Mouse (Mus musculus) heart, embryonic 14.5 days (tissue): ENCODE data around the gene Ccnyl1. TPM values are rescaled to one million over a fixed set of nuclear protein-coding genes. Genes with fewer than 3 reads are reported as not detected.

Source experiments
- ATAC-seq: fragments of 200-750 bp; cut with Nextera tagmentation; 2 replicates; pipeline ENCODE4 v1.8.0; 2017; ENCODE audit warnings: low read depth, moderate TSS enrichment; ENCODE audit not compliant: insufficient number of reproducible peaks, insufficient read depth, low FRiP score
- H3K27ac ChIP-seq, 2 experiments: fragments of 200-500 bp in 1 of 2; fragments of 300-500 bp in 1 of 2; sonication (generic) in 1 of 2; replicated peaks in 1 of 2; 2 replicates each; pipeline ENCODE4 v1.5.1; 2012 to 2014; ENCODE audit warnings: low read depth in 2 of 2, low read length in 2 of 2, control low read depth in 1 of 2, mild to moderate bottlenecking in 1 of 2, mixed read lengths in 1 of 2; ENCODE audit not compliant: control insufficient read depth in 1 of 2, insufficient read depth in 1 of 2
- H3K27me3 ChIP-seq: fragments of 300-500 bp; sonication (generic); 2 replicates; pipeline ENCODE4 v1.6.1; 2014; ENCODE audit warnings: mild to moderate bottlenecking, low read length, control low read depth; ENCODE audit not compliant: control insufficient read depth, insufficient read depth
- H3K36me3 ChIP-seq: fragments of 300-500 bp; sonication (generic); 2 replicates; pipeline ENCODE4 v1.6.1; 2014; ENCODE audit warnings: mild to moderate bottlenecking, control low read depth, low read length, mixed read lengths; ENCODE audit not compliant: control insufficient read depth, insufficient read depth
- H3K4me1 ChIP-seq, 2 experiments: fragments of 200-500 bp in 1 of 2; fragments of 300-500 bp in 1 of 2; sonication (generic) in 1 of 2; 2 replicates each; pipeline ENCODE4 v1.6.1; 2012 to 2014; ENCODE audit warnings: low read length in 2 of 2, control low read depth in 1 of 2, mixed read lengths in 1 of 2; ENCODE audit not compliant: control insufficient read depth in 2 of 2, insufficient read depth in 2 of 2
- H3K4me2 ChIP-seq: fragments of 300-500 bp; sonication (generic); 2 replicates; pipeline ENCODE4 v1.6.1; 2014; ENCODE audit warnings: mild to moderate bottlenecking, low read length
- H3K4me3 ChIP-seq, 2 experiments: fragments of 200-500 bp in 1 of 2; fragments of 300-500 bp in 1 of 2; sonication (generic) in 1 of 2; 2 replicates each; pipeline ENCODE4 v1.5.1; 2012 to 2014; ENCODE audit warnings: low read length in 2 of 2, mild to moderate bottlenecking in 2 of 2, control low read depth in 1 of 2, low read depth in 1 of 2, moderate library complexity in 1 of 2; ENCODE audit not compliant: control insufficient read depth in 1 of 2, insufficient read depth in 1 of 2
- H3K9ac ChIP-seq: fragments of 300-500 bp; sonication (generic); 2 replicates; pipeline ENCODE4 v1.6.1; 2014; ENCODE audit warnings: mild to moderate bottlenecking, low read length
- H3K9me3 ChIP-seq: fragments of 300-500 bp; sonication (generic); 2 replicates; pipeline ENCODE4 v1.6.1; 2016; ENCODE audit warnings: low read length, control low read depth; ENCODE audit not compliant: control insufficient read depth
- WGBS: fragments of 180-500 bp; shearing (Covaris S2); extraction: QIAGEN DNeasy Blood & Tissue Kit; methylation state at CpG from one replicate; pipeline ENCODE4 v1.1.7; 2014; 5-methylcytosine and 5-hydroxymethylcytosine counted together
- polyA plus RNA-seq: library from polyadenylated mRNA; unstranded; fragments of >200 nt; fragmentation: Nextera tagmentation; extraction: Ambion mirVana; gene quantifications from 2 replicates; pipeline ENCODE4 v1.2.1, GENCODE M21; 2014

The Ccnyl1 gene
- polyA plus RNA-seq, 1 experiment from 2014 or later, result 6.7 TPM

- Histone ChIP-seq H3K4me2 (no peak overlapping the region), H3K4me3 (no peak overlapping the region), H3K4me1 (peaks cover 6 to 30% of the 10 kb centered on the region in 2 experiments), H3K9ac (no peak overlapping the region), H3K9me3 (no peaks in the 10 kb centered on the region), H3K27me3 (no peaks in the 10 kb centered on the region), H3K27ac (no peak overlapping the region), H3K36me3 (peaks cover 55% of the 10 kb centered on the region)
- no peak for ATAC-seq
These were observed 27.2 kb downstream of the Ccnyl1 start for GRCm38 (mm10) chr1:64717504-64717903.

GRCm38 (mm10) chr1:64721034-64721587 lies 30.9 kb downstream of the Ccnyl1 start:
- no peak overlapping the region for H3K9ac ChIP-seq
- peaks cover 54% of the 10 kb centered on the region for H3K36me3 ChIP-seq
- no peaks in the 10 kb centered on the region for H3K9me3 ChIP-seq
- H3K4me2 ChIP-seq, result no peak overlapping the region
- H3K4me1 ChIP-seq, result peaks cover 3 to 20% of the 10 kb centered on the region in 2 experiments
- no peaks in the 10 kb centered on the region for H3K27me3 ChIP-seq
- no peak overlapping the region for H3K27ac ChIP-seq
- WGBS, result 65% methylated on average over 10 of the region's 10 CpGs
- no peak overlapping the region for H3K4me3 ChIP-seq
- no peak for ATAC-seq

GRCm38 (mm10) chr1:64730046-64730445 lies 39.8 kb downstream of the Ccnyl1 start:
- no peak overlapping the region for H3K9ac ChIP-seq
- H3K4me2 ChIP-seq, result no peak overlapping the region
- peaks cover 11 to 24% of the 10 kb centered on the region in 2 experiments for H3K4me1 ChIP-seq
- H3K9me3 ChIP-seq, result no peaks in the 10 kb centered on the region
- H3K36me3 ChIP-seq, result peaks cover 6% of the 10 kb centered on the region
- H3K4me3 ChIP-seq, result no peak overlapping the region
- ATAC-seq, result no peak
- H3K27ac ChIP-seq, result no peak overlapping the region
- H3K27me3 ChIP-seq, result peaks cover 3% of the 10 kb centered on the region; the same call in 1 of the 2 replicates
- WGBS, result 69% methylated on average over 4 of the region's 4 CpGs

- WGBS, result 70% methylated on average over 16 of the region's 16 CpGs
- ATAC-seq, result no peak
- no peak overlapping the region for H3K4me2 ChIP-seq
- H3K36me3 ChIP-seq, result no peaks in the 10 kb centered on the region; the same call in 1 of the 2 replicates
- peaks cover 20 to 36% of the 10 kb centered on the region in 2 experiments for H3K4me1 ChIP-seq
- no peak overlapping the region for H3K27ac ChIP-seq
- no peak overlapping the region for H3K9ac ChIP-seq
- peaks cover 9% of the 10 kb centered on the region for H3K27me3 ChIP-seq
- H3K9me3 ChIP-seq, result no peaks in the 10 kb centered on the region
- no peak overlapping the region for H3K4me3 ChIP-seq
These were observed 41.2 kb downstream of the Ccnyl1 start for GRCm38 (mm10) chr1:64731341-64732020.

- ATAC-seq, result no peak
- peaks cover 20 to 36% of the 10 kb centered on the region in 2 experiments for H3K4me1 ChIP-seq
- 0 out of 2 replicates have a peak overlapping the region, but pooled peaks have one; percentile 18 for H3K9ac ChIP-seq
- WGBS, result 34% methylated on average over 10 of the region's 10 CpGs
- H3K4me3 ChIP-seq, result no peak overlapping the region
- H3K36me3 ChIP-seq, result no peaks in the 10 kb centered on the region; the same call in 1 of the 2 replicates
- peaks cover 9% of the 10 kb centered on the region for H3K27me3 ChIP-seq
- peak overlapping the region; percentile 32 for H3K4me2 ChIP-seq
- no peaks in the 10 kb centered on the region for H3K9me3 ChIP-seq
- H3K27ac ChIP-seq, result no peak overlapping the region
These were observed 41.9 kb downstream of the Ccnyl1 start for GRCm38 (mm10) chr1:64732161-64732560.

- no peaks in the 10 kb centered on the region; the same call in 1 of the 2 replicates for H3K36me3 ChIP-seq
- no peak overlapping the region for H3K4me2 ChIP-seq
- peaks cover 20 to 36% of the 10 kb centered on the region in 2 experiments for H3K4me1 ChIP-seq
- no peak overlapping the region for H3K9ac ChIP-seq
- no peak for ATAC-seq
- H3K27me3 ChIP-seq, result peaks cover 9% of the 10 kb centered on the region
- H3K9me3 ChIP-seq, result no peaks in the 10 kb centered on the region
- no peak overlapping the region for H3K4me3 ChIP-seq
- WGBS, result 65% methylated on average over 7 of the region's 7 CpGs
- no peak overlapping the region for H3K27ac ChIP-seq
These were observed 42.5 kb downstream of the Ccnyl1 start for GRCm38 (mm10) chr1:64732637-64733200.

- H3K27me3 ChIP-seq, result peaks cover 9% of the 10 kb centered on the region
- no peak overlapping the region for H3K4me2 ChIP-seq
- no peaks in the 10 kb centered on the region for H3K9me3 ChIP-seq
- peaks cover 25 to 42% of the 10 kb centered on the region in 2 experiments for H3K4me1 ChIP-seq
- 61% methylated on average over 11 of the region's 11 CpGs for WGBS
- H3K27ac ChIP-seq, result no peak overlapping the region
- peak overlapping the region; percentile 60; the same call in 1 of the 2 replicates for H3K9ac ChIP-seq
- no peak for ATAC-seq
- peak overlapping the region in 1 of 2 experiments; percentile 81; a peak in 2 of 4 replicates for H3K4me3 ChIP-seq
- no peaks in the 10 kb centered on the region; the same call in 1 of the 2 replicates for H3K36me3 ChIP-seq
These were observed 43.4 kb downstream of the Ccnyl1 start for GRCm38 (mm10) chr1:64733453-64734245.
